Mouse (Mus musculus) R1 (cell line): ENCODE results near the gene Asz1.

ENCODE experiments used
- DNase-seq: peaks from one replicate; pipeline ENCODE4 v3.0.0-alpha.2; 2018; ENCODE audit warnings: low read depth, low spot score

The Asz1 gene

DNA sequence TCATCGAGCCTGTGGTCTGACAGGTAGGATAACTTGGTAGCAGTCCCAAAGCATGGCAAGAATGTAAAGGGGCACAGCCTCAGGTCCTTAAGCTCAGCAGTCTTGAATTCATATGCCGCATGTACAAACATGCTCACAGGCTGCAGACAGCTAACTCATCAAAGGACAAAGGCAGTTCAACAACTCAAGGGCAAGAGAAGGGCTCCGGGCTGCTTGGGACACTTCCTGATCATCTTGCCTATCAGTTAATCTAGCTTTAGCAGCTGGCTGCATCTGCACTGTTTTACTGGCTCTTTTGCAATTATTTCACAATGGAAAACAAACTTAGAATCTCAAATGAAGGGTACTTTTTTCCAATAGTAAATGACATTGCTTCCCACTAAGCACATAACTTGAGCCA lies 101.5 kb downstream of the Asz1 start:
- no peak for DNase-seq

DNA sequence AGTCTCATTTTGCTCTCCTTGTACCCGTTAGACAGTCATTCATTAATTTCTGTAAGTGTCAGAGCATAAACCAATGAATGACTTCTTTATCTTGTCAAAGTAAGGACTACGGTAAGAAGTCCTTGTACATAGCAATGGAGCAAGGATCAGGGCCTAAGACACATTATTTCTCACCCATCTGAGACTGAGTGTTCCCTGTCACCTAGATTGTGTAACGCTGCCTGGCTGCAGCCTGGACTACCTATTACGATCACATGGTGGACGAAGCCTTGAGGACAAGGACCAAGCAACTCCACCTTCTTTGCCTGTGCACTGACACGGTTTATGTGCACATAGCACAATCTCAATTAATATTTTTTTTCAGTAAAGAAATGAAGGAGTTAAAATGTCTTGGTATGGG lies 106.8 kb downstream of the Asz1 start:
- no peak for DNase-seq
